Mouse (Mus musculus) G1E (cell line): Measurements from ENCODE around the gene BC029722. TPM values are rescaled to one million over a fixed set of nuclear protein-coding genes. Genes with fewer than 3 reads are reported as not detected.
A peak's percentile ranks its signal among the peaks of the same experiment; 100 is the strongest.

Experiments
- ATAC-seq: 2 replicates; pipeline ENCODE4 v1.8.0; 2016; ENCODE audit warnings: mild to moderate bottlenecking; ENCODE audit not compliant: insufficient number of reproducible peaks, poor library complexity, low FRiP score, severe bottlenecking; ENCODE audit errors: extremely low read depth
- DNase-seq: peaks from one replicate; pipeline ENCODE4 v3.0.0; 2012; ENCODE audit warnings: low spot score
- H3K27me3 ChIP-seq: 2 replicates; pipeline ENCODE4 v1.6.1; 2012; ENCODE audit warnings: mild to moderate bottlenecking, low read length, inconsistent platforms; ENCODE audit not compliant: insufficient read depth
- H3K36me3 ChIP-seq: replicated peaks from 2 replicates; pipeline ENCODE3; 2012; ENCODE audit warnings: mild to moderate bottlenecking, inconsistent platforms
- H3K4me1 ChIP-seq: 2 replicates; pipeline ENCODE4 v1.6.1; 2012; ENCODE audit warnings: low read depth, low read length, inconsistent platforms, mixed read lengths; ENCODE audit not compliant: insufficient read depth
- H3K4me3 ChIP-seq: 2 replicates; pipeline ENCODE4 v1.5.1; 2012; ENCODE audit warnings: low read depth, mild to moderate bottlenecking, inconsistent platforms, low read length, moderate library complexity, mixed read lengths
- H3K9me3 ChIP-seq: replicated peaks from 2 replicates; pipeline ENCODE4 v1.6.1; 2012; ENCODE audit warnings: inconsistent platforms
- CTCF ChIP-seq: IDR thresholded peaks from 2 replicates; pipeline ENCODE4 v1.5.1; 2012; ENCODE audit warnings: low read depth, low read length, inconsistent platforms, mixed read lengths
- GATA1 ChIP-seq: IDR thresholded peaks from 2 replicates; pipeline ENCODE4 v1.6.1; 2012; ENCODE audit warnings: borderline replicate concordance, low read length, inconsistent platforms, mixed read lengths
- GATA2 ChIP-seq: IDR thresholded peaks from 2 replicates; pipeline ENCODE4 v1.6.1; 2012; ENCODE audit warnings: low read depth, low read length, inconsistent platforms, borderline replicate concordance
- POLR2AphosphoS5 ChIP-seq: IDR thresholded peaks from 2 replicates; pipeline ENCODE4 v1.6.1; 2012; ENCODE audit warnings: low read depth, low read length, inconsistent platforms; ENCODE audit not compliant: insufficient replicate concordance
- TAL1 ChIP-seq: conservative IDR thresholded peaks from 2 replicates; pipeline ENCODE4 v1.6.1; 2012; ENCODE audit warnings: low read depth, low read length, inconsistent platforms, mixed read lengths
- polyA plus RNA-seq: library from polyadenylated mRNA; stranded (reverse); fragments of >175 nt; gene quantifications from 2 replicates; pipeline ENCODE4 v1.2.3, GENCODE M21; 2012
- total RNA-seq, 2 experiments: library from RNA; stranded (forward) in 1 of 2; stranded (reverse) in 1 of 2; fragments of 200-1000 nt in 1 of 2; fragments of >200 nt in 1 of 2; fragmentation: Nextera tagmentation in 1 of 2; gene quantifications; 2 replicates each; pipeline ENCODE4 v1.2.3; 2014 to 2017

BC029722 gene
- total and polyA plus RNA-seq, 3 experiments = 9.2 to 36.3 (median 19.0) TPM

DNA sequence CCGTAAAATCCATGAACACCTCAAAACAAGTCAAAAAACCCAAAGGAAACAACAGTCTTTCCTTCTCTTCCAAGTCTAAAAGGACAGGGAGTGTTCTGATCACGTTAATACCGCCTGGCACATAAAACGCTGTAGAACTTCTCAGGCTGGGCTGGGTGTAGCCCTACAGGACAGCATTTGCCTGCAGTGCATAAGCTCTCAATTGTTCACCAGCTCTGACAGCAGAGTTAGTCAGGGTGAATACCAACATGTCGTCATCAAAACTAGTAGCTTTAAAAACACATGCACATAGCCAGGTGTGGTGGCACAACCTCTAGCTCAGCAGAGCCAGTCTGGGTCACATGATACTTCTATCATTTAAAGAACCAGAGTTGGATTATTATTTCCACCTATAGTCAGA lies 1.6 kb upstream of the BC029722 start:
- peaks cover 77% of the 10 kb centered on the region for H3K36me3 ChIP-seq
- ATAC-seq (no peak), DNase-seq (no peak)
- H3K27me3 ChIP-seq = peaks cover 1% of the 10 kb centered on the region; the same call in 1 of the 2 replicates
- no peaks in the 10 kb centered on the region for H3K9me3 ChIP-seq
- H3K4me3 ChIP-seq = no peak overlapping the region
- H3K4me1 ChIP-seq = peaks cover 68% of the 10 kb centered on the region
- no peak for TF ChIP-seq GATA2
- TF ChIP-seq CTCF = no peak
- no peak for TF ChIP-seq POLR2AphosphoS5
- TF ChIP-seq GATA1 = no peak
- TF ChIP-seq TAL1 = no peak

GRCm38 (mm10) chr2:155819449-155820251 lies 424 bp upstream of the BC029722 start:
- TF ChIP-seq TAL1 = no peak
- no peak for TF ChIP-seq POLR2AphosphoS5
- no peak for TF ChIP-seq GATA1
- TF ChIP-seq CTCF = no peak
- no peak for TF ChIP-seq GATA2

GRCm38 (mm10) chr2:155818596-155819391 lies 432 bp downstream of the BC029722 start:
- DNase-seq = peak; percentile 89
- Histone ChIP-seq H3K4me3 (peak overlapping the region; percentile 91), H3K4me1 (peaks cover 61% of the 10 kb centered on the region), H3K9me3 (no peaks in the 10 kb centered on the region), H3K27me3 (peaks cover 10% of the 10 kb centered on the region), H3K36me3 (peaks cover 68% of the 10 kb centered on the region)
- peak; percentile 89 for ATAC-seq
- TF ChIP-seq TAL1 = no peak
- TF ChIP-seq CTCF = no peak
- no peak for TF ChIP-seq POLR2AphosphoS5
- no peak for TF ChIP-seq GATA1
- no peak for TF ChIP-seq GATA2

More at GRCm38 (mm10) chr2:155819449-155820251, 424 bp upstream of the BC029722 start:
- Histone ChIP-seq H3K9me3 (no peaks in the 10 kb centered on the region), H3K27me3 (peaks cover 7% of the 10 kb centered on the region; the same call in 1 of the 2 replicates), H3K4me3 (peak overlapping the region; percentile 91; the same call in 1 of the 2 replicates), H3K36me3 (peaks cover 74% of the 10 kb centered on the region), H3K4me1 (peaks cover 66% of the 10 kb centered on the region)
- DNase-seq (no peak), ATAC-seq (no peak)

DNA sequence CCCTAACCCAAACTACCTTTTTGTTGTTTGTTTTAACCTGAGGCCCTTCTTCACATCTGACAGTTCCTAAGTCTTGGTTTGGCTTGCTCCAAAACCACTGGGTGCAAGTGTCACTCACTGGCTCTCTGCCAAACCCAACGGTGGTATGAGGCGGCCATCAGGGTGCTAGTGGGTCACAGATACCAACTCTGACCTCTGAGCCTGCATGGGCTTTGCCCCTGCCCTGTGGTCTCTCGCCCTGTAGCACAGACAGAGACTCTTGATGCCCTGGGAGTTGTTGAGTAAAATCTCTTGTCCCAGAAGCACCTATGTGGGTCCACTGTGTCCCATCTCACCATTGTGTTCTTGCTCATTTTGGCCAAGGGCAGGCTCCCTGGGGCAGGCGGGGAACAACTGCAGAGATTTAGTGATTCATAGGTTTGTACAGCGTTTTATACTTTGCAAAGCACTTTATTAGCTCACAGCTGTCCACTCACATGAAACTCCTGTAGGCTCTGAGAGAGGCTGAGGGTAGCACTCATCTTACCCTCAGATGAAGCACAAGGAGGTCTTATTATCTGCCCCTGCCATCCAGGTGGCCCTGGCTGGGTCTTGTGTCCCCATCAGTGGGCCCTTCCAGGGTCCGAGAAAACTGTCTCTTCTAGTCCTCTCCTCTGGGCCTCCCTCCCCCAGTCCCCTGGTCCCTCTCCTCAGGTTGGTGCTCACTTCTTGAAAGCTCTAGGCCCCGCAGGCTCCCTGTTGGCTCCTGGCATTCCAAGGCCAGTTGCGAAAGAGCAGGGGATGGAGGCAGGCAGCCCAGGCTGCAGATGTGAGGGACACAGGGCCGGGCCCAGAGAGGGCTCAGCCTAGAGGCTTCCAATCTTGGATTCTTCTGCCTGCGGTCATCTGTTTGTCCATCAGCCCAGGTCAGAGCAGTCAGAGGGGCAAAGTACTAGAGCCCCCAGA lies 1.7 kb downstream of the BC029722 start:
- TF ChIP-seq POLR2AphosphoS5 (no peak), CTCF (no peak), TAL1 (no peak), GATA1 (no peak), GATA2 (no peak)
- Histone ChIP-seq H3K4me1 (peaks cover 50% of the 10 kb centered on the region), H3K4me3 (peak overlapping the region; percentile 91; the same call in 1 of the 2 replicates), H3K9me3 (no peaks in the 10 kb centered on the region), H3K27me3 (peaks cover 15% of the 10 kb centered on the region), H3K36me3 (peaks cover 56% of the 10 kb centered on the region)
- DNase-seq (no peak), ATAC-seq (no peak)

DNA sequence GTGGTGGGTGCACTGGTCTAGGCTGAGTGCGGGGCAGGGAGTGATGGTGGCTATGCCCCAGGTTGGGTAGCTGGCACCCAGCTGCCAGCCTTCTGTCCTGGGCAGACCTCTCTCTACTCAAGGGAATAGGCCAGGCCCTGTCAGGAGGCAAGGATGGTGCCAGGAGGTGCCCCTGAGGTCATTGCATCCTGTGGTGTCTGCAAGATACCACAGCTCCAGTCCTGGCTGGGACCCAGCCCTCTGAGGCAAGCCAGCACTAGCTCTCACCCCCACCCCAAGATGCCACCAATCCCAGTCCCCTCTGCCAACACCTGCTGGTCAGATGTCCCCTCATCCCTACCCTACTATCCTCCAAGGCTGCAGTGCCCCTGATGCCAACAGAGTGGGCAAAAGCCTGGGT lies 3.0 kb downstream of the BC029722 start:
- H3K4me3 ChIP-seq = no peak overlapping the region
- H3K9me3 ChIP-seq = no peaks in the 10 kb centered on the region
- ATAC-seq (no peak), DNase-seq (no peak)
- peaks cover 22% of the 10 kb centered on the region for H3K27me3 ChIP-seq
- peaks cover 43% of the 10 kb centered on the region for H3K36me3 ChIP-seq
- TF ChIP-seq POLR2AphosphoS5 (no peak), GATA2 (no peak), CTCF (no peak), TAL1 (no peak), GATA1 (no peak)
- peaks cover 41% of the 10 kb centered on the region for H3K4me1 ChIP-seq
